Mouse (Mus musculus) hindbrain, embryonic 10.5 days (tissue): ENCODE measurements around the gene Tbc1d10c. TPM values are rescaled to one million over a fixed set of nuclear protein-coding genes. Genes with fewer than 3 reads are reported as not detected.

Experiments
- DNase-seq: peaks from one replicate; pipeline ENCODE4 v3.0.0-alpha.2; 2017; ENCODE audit warnings: low spot score
- H3K27ac ChIP-seq: fragments of 300-500 bp; sonication (generic); 2 replicates; pipeline ENCODE4 v1.5.1; 2016; ENCODE audit warnings: mild to moderate bottlenecking, moderate library complexity
- H3K27me3 ChIP-seq: fragments of 300-500 bp; sonication (generic); 2 replicates; pipeline ENCODE4 v1.6.1; 2016; ENCODE audit warnings: mild to moderate bottlenecking; ENCODE audit not compliant: poor library complexity, insufficient read depth, severe bottlenecking
- H3K36me3 ChIP-seq: fragments of 300-500 bp; sonication (generic); 2 replicates; pipeline ENCODE4 v1.6.1; 2016; ENCODE audit warnings: mild to moderate bottlenecking, moderate library complexity
- H3K4me1 ChIP-seq: fragments of 300-500 bp; sonication (generic); replicated peaks from 2 replicates; pipeline ENCODE4 v1.6.1; 2016; ENCODE audit warnings: mild to moderate bottlenecking
- H3K4me3 ChIP-seq: fragments of 300-500 bp; sonication (generic); 2 replicates; pipeline ENCODE4 v1.5.1; 2016; ENCODE audit warnings: mild to moderate bottlenecking, moderate library complexity
- H3K9me3 ChIP-seq: fragments of 300-500 bp; sonication (generic); 2 replicates; pipeline ENCODE4 v1.6.1; 2016; ENCODE audit warnings: mild to moderate bottlenecking, moderate library complexity
- whole genome bisulfite sequencing: fragments of 180-500 bp; shearing (Covaris S2); methylation state at CpG from one replicate; pipeline ENCODE4 v1.1.7; 2016; 5-methylcytosine and 5-hydroxymethylcytosine counted together
- polyA plus RNA-seq: library from polyadenylated mRNA; unstranded; fragments of >200 nt; fragmentation: Nextera tagmentation; extraction: Ambion mirVana; gene quantifications from 2 replicates; pipeline ENCODE4 v1.2.1, GENCODE M21; 2016

Tbc1d10c gene
- polyA plus RNA-seq, 1 experiment from 2014 or later, result 1.2 TPM

DNA sequence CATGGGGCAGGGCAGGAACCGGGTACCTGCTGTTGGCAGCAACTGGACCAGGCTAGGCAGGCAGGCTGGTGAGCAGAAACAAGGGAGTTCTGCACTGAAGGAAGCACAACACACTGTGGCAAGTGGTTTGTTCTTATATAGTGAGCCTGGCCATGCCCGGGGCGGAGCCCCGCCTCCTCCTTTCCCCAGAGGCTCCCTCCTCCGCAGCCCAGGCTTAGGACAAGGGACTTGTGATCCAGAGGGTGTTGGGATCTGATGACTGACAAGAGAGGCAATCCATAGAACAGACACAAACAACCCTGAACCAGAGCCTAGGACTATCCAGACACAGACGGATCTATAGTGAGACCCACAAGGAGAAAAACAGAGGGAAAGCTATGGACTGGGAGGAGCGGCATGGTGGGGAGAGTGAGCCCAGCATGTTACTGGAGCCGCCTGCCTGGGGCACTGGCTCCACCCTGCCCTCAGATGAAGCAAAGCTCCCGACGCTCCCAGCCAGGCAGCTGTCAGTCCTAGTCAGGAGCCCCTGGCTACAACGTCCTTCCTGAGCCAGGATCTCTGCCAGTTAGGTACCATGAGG, 15.6 kb downstream of the Tbc1d10c start, which contains the start of gene Carns1:
Gene Carns1 (minus strand): TSS at position 112 of the 580 bp plus-strand sequence.
- peak within 1 kb of the TSS; percentile 39 for H3K4me3 ChIP-seq
- WGBS, result 5% methylated on average over 11 of the region's 11 CpGs
- peaks cover 16% of the 10 kb centered on the region for H3K27me3 ChIP-seq
- peaks cover 34% of the 10 kb centered on the region for H3K4me1 ChIP-seq
- peak within 1 kb of the TSS; percentile 73 for H3K27ac ChIP-seq
- H3K9me3 ChIP-seq, result no peaks in the 10 kb centered on the region
- DNase-seq, result no peak
- H3K36me3 ChIP-seq, result no peaks in the 10 kb centered on the region

GRCm38 (mm10) chr19:4172925-4173324, 18.2 kb downstream of the Tbc1d10c start:
- Histone ChIP-seq H3K9me3 (no peaks in the 10 kb centered on the region), H3K4me3 (no peak overlapping the region), H3K4me1 (peaks cover 44% of the 10 kb centered on the region), H3K27ac (no peak overlapping the region), H3K36me3 (no peaks in the 10 kb centered on the region), H3K27me3 (peaks cover 16% of the 10 kb centered on the region)
- no peak for DNase-seq
- WGBS, result 63% methylated on average over 11 of the region's 11 CpGs

DNA sequence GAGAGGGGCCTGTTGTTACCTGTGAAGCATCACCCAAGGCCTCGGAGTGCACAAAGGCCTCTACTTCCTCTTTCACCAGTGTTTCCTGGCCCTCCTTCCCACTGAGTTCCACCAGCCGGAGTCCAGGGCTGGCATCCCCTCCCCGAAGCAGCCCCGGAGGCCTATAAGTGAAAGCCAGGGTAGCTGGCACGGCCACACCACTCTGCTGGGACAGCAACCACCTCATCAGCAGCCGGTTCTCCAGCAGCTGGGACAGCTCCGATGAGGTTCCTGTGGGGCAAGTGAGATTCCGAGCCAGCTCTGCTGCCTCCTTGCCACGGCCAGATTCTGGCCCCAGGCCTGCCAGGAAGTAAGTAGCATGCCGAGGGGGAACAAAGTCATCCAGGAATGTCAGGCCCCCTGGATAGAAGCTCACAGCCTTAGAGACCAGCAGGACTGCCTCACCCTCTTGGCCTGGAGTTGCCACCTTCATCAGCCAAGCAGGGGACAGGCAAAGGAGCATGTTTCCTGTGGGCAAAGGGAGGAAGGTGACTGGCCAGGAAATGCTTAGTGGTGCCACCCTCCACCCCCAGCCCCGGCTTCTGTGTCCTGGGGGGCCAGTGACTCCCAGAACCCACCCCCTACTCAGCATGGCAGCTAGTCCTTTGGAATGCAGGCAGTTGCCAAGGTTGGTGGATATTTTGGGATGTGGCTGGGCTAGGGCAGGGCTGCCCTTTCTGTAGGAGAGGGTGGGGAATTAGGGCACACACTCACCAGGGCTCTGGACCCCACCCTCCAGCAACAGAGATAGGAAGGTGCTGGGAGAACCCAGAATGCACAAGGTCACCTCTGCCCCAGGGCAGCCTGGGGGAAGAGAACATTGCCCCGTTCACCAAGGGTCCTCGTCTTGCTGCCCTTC, 19.4 kb downstream of the Tbc1d10c start:
- no peak overlapping the region; the same call in 1 of the 2 replicates for H3K4me3 ChIP-seq
- 67% methylated on average over 13 of the region's 13 CpGs for WGBS
- DNase-seq, result no peak
- H3K9me3 ChIP-seq, result no peaks in the 10 kb centered on the region
- H3K27ac ChIP-seq, result peak overlapping the region; percentile 64
- peaks cover 13% of the 10 kb centered on the region for H3K27me3 ChIP-seq
- peaks cover 44% of the 10 kb centered on the region for H3K4me1 ChIP-seq
- H3K36me3 ChIP-seq, result no peaks in the 10 kb centered on the region

DNA sequence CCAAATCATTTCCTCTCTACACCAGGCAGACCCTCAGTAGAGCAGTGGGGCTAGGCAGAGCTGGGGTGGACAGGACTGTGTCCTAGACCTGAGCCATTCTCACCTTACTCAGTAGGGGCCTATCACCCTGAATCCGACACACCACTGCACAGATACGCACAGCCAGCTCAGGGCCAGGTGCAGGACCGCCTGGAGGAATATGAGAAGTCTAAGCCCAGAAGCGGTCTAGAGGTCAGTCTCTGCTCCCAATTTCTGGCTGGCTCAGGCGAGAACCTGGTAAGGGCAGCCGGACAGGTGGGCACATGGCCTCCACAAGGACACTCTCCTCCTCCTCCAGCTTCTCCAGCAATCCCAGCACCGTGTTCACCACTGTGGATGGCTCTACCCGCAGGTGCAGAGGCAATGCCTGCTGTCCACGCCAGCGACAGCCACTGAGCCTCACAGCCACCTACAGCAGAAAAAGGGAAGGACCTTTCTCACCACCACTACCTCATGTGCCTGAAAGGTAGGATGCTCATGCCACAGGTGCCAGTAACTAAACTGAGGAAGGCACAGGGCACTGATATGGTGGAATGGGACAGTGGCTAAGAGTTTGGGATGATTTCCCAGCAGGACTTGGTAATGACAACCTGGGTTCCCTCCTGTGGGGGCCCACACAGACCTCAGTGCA, 20.2 kb downstream of the Tbc1d10c start:
- Histone ChIP-seq H3K27me3 (peaks cover 13% of the 10 kb centered on the region), H3K9me3 (no peaks in the 10 kb centered on the region), H3K27ac (peak overlapping the region; percentile 89), H3K4me1 (peaks cover 42% of the 10 kb centered on the region), H3K36me3 (no peaks in the 10 kb centered on the region), H3K4me3 (peak overlapping the region; percentile 50)
- 86% methylated on average over 10 of the region's 10 CpGs for WGBS
- DNase-seq, result no peak

DNA sequence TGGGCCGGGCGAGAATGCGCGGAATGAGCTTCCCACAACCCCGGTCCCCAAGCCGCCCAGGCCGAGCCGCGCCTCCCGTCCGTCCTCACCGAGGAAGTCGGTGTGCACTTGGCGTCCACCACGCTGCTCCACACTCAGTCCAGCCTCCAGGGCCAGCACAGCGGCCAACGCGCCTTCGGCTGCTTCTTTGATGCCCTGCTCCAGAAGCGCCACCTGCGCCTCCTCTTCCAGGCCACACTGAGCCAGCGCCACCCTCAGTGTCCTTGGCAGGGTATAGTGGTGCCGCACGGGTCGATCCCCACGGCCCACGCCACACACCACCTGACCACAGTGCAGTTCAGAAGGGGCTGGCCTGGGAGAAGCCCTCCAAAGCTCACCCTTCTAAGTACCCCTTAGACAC, 21.3 kb downstream of the Tbc1d10c start:
- no peak for DNase-seq
- 9% methylated on average over 27 of the region's 27 CpGs for WGBS
- H3K36me3 ChIP-seq, result no peaks in the 10 kb centered on the region

GRCm38 (mm10) chr19:4169378-4169784, 21.7 kb downstream of the Tbc1d10c start:
- under 1% methylated on average over 43 of the region's 43 CpGs for WGBS
- no peaks in the 10 kb centered on the region for H3K36me3 ChIP-seq
- peak overlapping the region; percentile 50 for H3K4me3 ChIP-seq
- peaks cover 13% of the 10 kb centered on the region for H3K27me3 ChIP-seq
- H3K4me1 ChIP-seq, result peaks cover 37% of the 10 kb centered on the region
- H3K27ac ChIP-seq, result peak overlapping the region; percentile 89
- H3K9me3 ChIP-seq, result no peaks in the 10 kb centered on the region
- peak; percentile 100 for DNase-seq

More for the DNA sequence above, 21.3 kb downstream of the Tbc1d10c start:
- peak overlapping the region; percentile 50 for H3K4me3 ChIP-seq
- peaks cover 38% of the 10 kb centered on the region for H3K4me1 ChIP-seq
- H3K27ac ChIP-seq, result peak overlapping the region; percentile 89
- H3K9me3 ChIP-seq, result no peaks in the 10 kb centered on the region
- H3K27me3 ChIP-seq, result peaks cover 13% of the 10 kb centered on the region

DNA sequence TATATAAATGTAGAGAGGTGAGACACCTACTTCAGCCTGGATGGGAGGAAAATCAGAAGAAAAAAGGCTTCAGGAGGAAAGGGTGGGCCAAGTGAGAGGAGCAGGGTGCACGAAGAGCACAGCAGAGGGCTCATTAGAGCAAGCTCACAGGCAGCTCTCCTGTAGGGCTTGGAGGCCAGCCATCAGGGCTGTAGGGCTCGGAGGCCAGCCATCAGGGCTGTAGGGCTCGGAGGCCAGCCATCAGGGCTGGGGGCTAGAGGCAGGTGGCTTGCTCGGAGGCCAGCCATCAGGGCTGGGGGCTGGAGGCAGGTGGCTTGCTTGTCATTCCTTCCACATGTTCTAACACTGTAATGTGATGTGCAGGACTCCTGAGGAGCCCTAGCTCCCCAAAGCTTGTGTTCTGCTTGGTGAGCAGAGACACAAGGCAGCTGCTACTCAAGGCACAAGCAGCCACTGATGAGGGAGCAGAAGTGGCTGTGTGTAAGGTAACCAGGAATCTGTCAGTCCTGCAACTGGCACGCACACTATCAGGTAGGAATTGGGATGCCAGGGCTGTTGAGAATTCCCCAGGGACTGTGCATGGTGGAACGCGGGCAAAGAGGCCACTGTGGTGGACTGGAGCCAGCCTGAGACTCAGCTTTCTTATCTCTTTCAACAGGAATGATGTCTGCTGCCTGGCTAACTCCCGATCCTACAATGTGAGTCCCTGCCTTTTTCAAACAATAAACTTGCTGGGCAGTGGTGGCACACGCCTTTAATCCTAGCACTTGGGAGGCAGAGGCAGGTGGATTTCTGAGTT, 24.2 kb downstream of the Tbc1d10c start:
- Histone ChIP-seq H3K27me3 (peaks cover 13% of the 10 kb centered on the region), H3K36me3 (peaks cover 1% of the 10 kb centered on the region), H3K4me1 (peaks cover 48% of the 10 kb centered on the region), H3K9me3 (no peaks in the 10 kb centered on the region), H3K27ac (no peak overlapping the region), H3K4me3 (no peak overlapping the region)
- DNase-seq, result no peak
- WGBS, result 83% methylated on average over 9 of the region's 9 CpGs

GRCm38 (mm10) chr19:4164721-4165120, 26.4 kb downstream of the Tbc1d10c start:
- Histone ChIP-seq H3K4me3 (no peak overlapping the region), H3K27me3 (no peaks in the 10 kb centered on the region), H3K4me1 (peaks cover 28% of the 10 kb centered on the region), H3K27ac (peak overlapping the region; percentile 40; the same call in 1 of the 2 replicates), H3K9me3 (no peaks in the 10 kb centered on the region), H3K36me3 (peaks cover 20% of the 10 kb centered on the region)
- WGBS, result 75% methylated on average over 2 of the region's 2 CpGs
- no peak for DNase-seq

- no peak for DNase-seq
- Histone ChIP-seq H3K36me3 (peaks cover 27% of the 10 kb centered on the region), H3K4me3 (no peak overlapping the region), H3K4me1 (peaks cover 25% of the 10 kb centered on the region), H3K9me3 (no peaks in the 10 kb centered on the region), H3K27me3 (no peaks in the 10 kb centered on the region), H3K27ac (peak overlapping the region; percentile 86; the same call in 1 of the 2 replicates)
- WGBS, result 85% methylated on average over 3 of the region's 3 CpGs
These were observed 27.0 kb downstream of the Tbc1d10c start for GRCm38 (mm10) chr19:4164100-4164499.

- DNase-seq, result no peak
- H3K36me3 ChIP-seq, result peaks cover 32% of the 10 kb centered on the region
- peak overlapping the region; percentile 82 for H3K4me3 ChIP-seq
- no peaks in the 10 kb centered on the region for H3K9me3 ChIP-seq
- H3K4me1 ChIP-seq, result peaks cover 25% of the 10 kb centered on the region
- 36% methylated on average over 4 of the region's 4 CpGs for WGBS
- H3K27me3 ChIP-seq, result no peaks in the 10 kb centered on the region
- peak overlapping the region; percentile 86 for H3K27ac ChIP-seq
These were observed 27.6 kb downstream of the Tbc1d10c start for GRCm38 (mm10) chr19:4163543-4163887.

- peak; percentile 95 for DNase-seq
- Histone ChIP-seq H3K27me3 (no peaks in the 10 kb centered on the region), H3K36me3 (peaks cover 39% of the 10 kb centered on the region), H3K4me1 (peaks cover 25% of the 10 kb centered on the region), H3K4me3 (peak within 1 kb of the TSS; percentile 82), H3K27ac (peak within 1 kb of the TSS; percentile 86), H3K9me3 (no peaks in the 10 kb centered on the region)
- 6% methylated on average over 42 of the region's 42 CpGs for WGBS
These were observed 28.2 kb downstream of the Tbc1d10c start, which contains the start of gene Rps6kb2 for GRCm38 (mm10) chr19:4162646-4163542. Gene Rps6kb2, minus strand, starts transcription at chr19:4163354.
